ENCODE assay signal across 18 mouse cellular contexts in genomic region chr2:106860856-106861679, GRCm38 (mm10).
DNase-seq lines count a peak whose midpoint lies in the region; ATAC-seq and TF ChIP-seq lines count a peak whose summit lies in the region.
"Had no signal": no experiment of that assay in that cellular context is flagged by ENCODE, and none has a peak within 500 bp of the region (broad histone marks: within the 10 kb centered on the region; RNA-seq: fewer than 3 reads in every experiment).

No protein-coding gene starts in this region.

- WGBS in heart, embryonic 13.5 days = 66% methylated on average over 21 of the region's 21 CpGs
- 82% methylated on average over 21 of the region's 21 CpGs for WGBS in heart, adult 2 months
- WGBS in forebrain, embryonic 11.5 days = 63% methylated on average over 21 of the region's 21 CpGs
- WGBS in hindbrain, embryonic 13.5 days = 44% methylated on average over 21 of the region's 21 CpGs
- 40% methylated on average over 21 of the region's 21 CpGs for WGBS in midbrain, embryonic 15.5 days

- peak overlapping the region; percentile 8; the same call in 1 of the 2 replicates for H3K27ac ChIP-seq in heart, embryonic 13.5 days (replicated peaks)
- H3K27ac ChIP-seq in heart, adult 2 months = no peak overlapping the region
- peak overlapping the region; percentile 14; the same call in 1 of the 2 replicates for H3K27ac ChIP-seq in forebrain, embryonic 11.5 days (ENCODE audit: low read depth, low read length)
- H3K27ac ChIP-seq in hindbrain, embryonic 13.5 days = peak overlapping the region; percentile 37; the same call in 1 of the 2 replicates
- peak overlapping the region; percentile 2 for H3K27ac ChIP-seq in midbrain, embryonic 15.5 days
- H3K27ac ChIP-seq: kidney, embryonic 15.5 days; layer of hippocampus, adult 2 months; liver, embryonic 15.5 days had no signal

- H3K27me3 ChIP-seq in heart, embryonic 13.5 days (replicated peaks) = no peaks in the 10 kb centered on the region
- no peaks in the 10 kb centered on the region for H3K27me3 ChIP-seq in heart, adult 2 months (ENCODE audit: control insufficient read depth, insufficient read depth, low read length)
- H3K27me3 ChIP-seq in forebrain, embryonic 11.5 days (ENCODE audit: control insufficient read depth, insufficient read depth, low read length) = no peaks in the 10 kb centered on the region
- H3K27me3 ChIP-seq in hindbrain, embryonic 13.5 days = 0 out of 2 replicates have a peak, but pooled peaks cover 3% of the 10 kb centered on the region
- H3K27me3 ChIP-seq in midbrain, embryonic 15.5 days (replicated peaks) = no peaks in the 10 kb centered on the region
- H3K27me3 ChIP-seq: kidney, embryonic 15.5 days; liver, embryonic 15.5 days; megakaryocyte, embryonic 14.5 days had no signal

- no peak for TF ChIP-seq POLR2A in heart, adult 2 months (IDR thresholded peaks at IDR 0.05; ENCODE audit: insufficient read depth, low read depth, low read length)

- no peak overlapping the region for H3K4me3 ChIP-seq in heart, embryonic 13.5 days
- H3K4me3 ChIP-seq in heart, adult 2 months = no peak overlapping the region
- no peak overlapping the region for H3K4me3 ChIP-seq in forebrain, embryonic 11.5 days (ENCODE audit: low read depth, low read length)
- H3K4me3 ChIP-seq in hindbrain, embryonic 13.5 days = no peak overlapping the region
- no peak overlapping the region for H3K4me3 ChIP-seq in midbrain, embryonic 15.5 days
- H3K4me3 ChIP-seq: kidney, embryonic 15.5 days; layer of hippocampus, adult 2 months; liver, embryonic 15.5 days; megakaryocyte, embryonic 14.5 days had no signal

- no peak for ATAC-seq in heart, embryonic 13.5 days (ENCODE audit: extremely low read depth, insufficient number of reproducible peaks, low FRiP score, low TSS enrichment)
- no peak for ATAC-seq in forebrain, embryonic 11.5 days (replicated peaks; ENCODE audit: low FRiP score)
- ATAC-seq in hindbrain, embryonic 13.5 days (ENCODE audit: low FRiP score) = no peak
- ATAC-seq in midbrain, embryonic 15.5 days (replicated peaks) = peak; percentile 73
- ATAC-seq: inflammation-experienced regulatory T-cells, adult 6 months; Patski had no signal

- no peak overlapping the region for H3K9ac ChIP-seq in heart, embryonic 13.5 days
- H3K9ac ChIP-seq in heart, adult 2 months (ENCODE audit: low read depth, low read length) = no peak overlapping the region
- H3K9ac ChIP-seq in forebrain, embryonic 11.5 days (ENCODE audit: low read length) = no peak overlapping the region
- no peak overlapping the region for H3K9ac ChIP-seq in hindbrain, embryonic 13.5 days
- H3K9ac ChIP-seq in midbrain, embryonic 15.5 days = no peak overlapping the region
- H3K9ac ChIP-seq: kidney, embryonic 15.5 days; liver, embryonic 15.5 days had no signal

- TF ChIP-seq CTCF in heart, adult 2 months (IDR thresholded peaks at IDR 0.05) = no peak

- H3K4me2 ChIP-seq in heart, embryonic 13.5 days = no peak overlapping the region
- H3K4me2 ChIP-seq in forebrain, embryonic 11.5 days (ENCODE audit: low read depth, low read length, severe bottlenecking) = no peak overlapping the region
- 0 out of 2 replicates have a peak overlapping the region, but pooled peaks have one; percentile 17 for H3K4me2 ChIP-seq in hindbrain, embryonic 13.5 days
- peak overlapping the region; percentile 7; the same call in 1 of the 2 replicates for H3K4me2 ChIP-seq in midbrain, embryonic 15.5 days
- H3K4me2 ChIP-seq: kidney, embryonic 15.5 days; liver, embryonic 15.5 days had no signal

- intact Hi-C loops in heart, adult 2 months (cut with DNase I) = no loop called here

- peaks cover 4% of the 10 kb centered on the region; the same call in 1 of the 2 replicates for H3K36me3 ChIP-seq in heart, embryonic 13.5 days
- no peaks in the 10 kb centered on the region for H3K36me3 ChIP-seq in heart, adult 2 months (ENCODE audit: control insufficient read depth, insufficient read depth, low read length)
- no peaks in the 10 kb centered on the region for H3K36me3 ChIP-seq in forebrain, embryonic 11.5 days (ENCODE audit: control insufficient read depth, insufficient read depth, low read length)
- no peaks in the 10 kb centered on the region for H3K36me3 ChIP-seq in hindbrain, embryonic 13.5 days
- no peaks in the 10 kb centered on the region for H3K36me3 ChIP-seq in midbrain, embryonic 15.5 days (replicated peaks)
- H3K36me3 ChIP-seq: kidney, embryonic 15.5 days; liver, embryonic 15.5 days had no signal

- H3K4me1 ChIP-seq in heart, embryonic 13.5 days = peaks cover 66% of the 10 kb centered on the region
- H3K4me1 ChIP-seq in heart, adult 2 months (ENCODE audit: control insufficient read depth, insufficient read depth, low read length) = peaks cover 6% of the 10 kb centered on the region
- peaks cover 14% of the 10 kb centered on the region for H3K4me1 ChIP-seq in forebrain, embryonic 11.5 days (replicated peaks; ENCODE audit: control insufficient read depth, insufficient read depth, low read length)
- H3K4me1 ChIP-seq in hindbrain, embryonic 13.5 days (replicated peaks) = peaks cover 28% of the 10 kb centered on the region
- H3K4me1 ChIP-seq in midbrain, embryonic 15.5 days = peaks cover 24% of the 10 kb centered on the region
- H3K4me1 ChIP-seq: liver, embryonic 15.5 days; megakaryocyte, embryonic 14.5 days had no signal

- TF ChIP-seq EP300 in heart, adult 2 months (IDR thresholded peaks at IDR 0.05; ENCODE audit: insufficient read depth, low read depth, low read length) = no peak

- no peak for DNase-seq in heart, adult 2 months
- no peak for DNase-seq in forebrain, embryonic 11.5 days (ENCODE audit: low spot score)
- no peak for DNase-seq in adipocyte (ENCODE audit: low spot score)
- no peak for DNase-seq in right cerebral cortex, adult 18-20 months
- DNase-seq in kidney, postnatal 36 days = no peak
- DNase-seq: cerebellum, adult 11 months; lung, postnatal 10 days; spleen, adult 18-20 months; thymus, postnatal 36 days had no signal

- no peaks in the 10 kb centered on the region for H3K79me2 ChIP-seq in heart, adult 2 months (replicated peaks; ENCODE audit: control insufficient read depth, insufficient read depth, low read length)

- no peaks in the 10 kb centered on the region for H3K9me3 ChIP-seq in heart, embryonic 13.5 days
- H3K9me3 ChIP-seq in forebrain, embryonic 11.5 days (ENCODE audit: control insufficient read depth, low read length) = no peaks in the 10 kb centered on the region
- H3K9me3 ChIP-seq in hindbrain, embryonic 13.5 days = no peaks in the 10 kb centered on the region
- H3K9me3 ChIP-seq in midbrain, embryonic 15.5 days = no peaks in the 10 kb centered on the region
- H3K9me3 ChIP-seq: kidney, embryonic 15.5 days; liver, embryonic 15.5 days had no signal

Comparison
In these comparisons a context has a peak if more than half of its experiments do, and no peak if none do; other contexts are left out.
1. H3K4me2 ChIP-seq: peak in hindbrain, embryonic 13.5 days (single experiment) and midbrain, embryonic 15.5 days (single experiment); none in heart, embryonic 13.5 days (single experiment) and forebrain, embryonic 11.5 days (single experiment).